Mouse (Mus musculus): ENCODE measurements at regions not wholly inside any gene's neighbourhood (a gene's known extent, or its start where the extent isn't known, plus 50 kb on each side); places are given as distances from the start of the nearest gene placed in this dataset.

GRCm38 (mm10) chr8:42197257-42197656 is 780.4 kb upstream of the Frg1 start:
- Histone ChIP-seq H3K36me3 (ENCODE audit: control insufficient read depth, insufficient read depth, low read length) (no peaks in the 10 kb centered on the region), H3K27me3 (replicated peaks; ENCODE audit: control insufficient read depth, insufficient read depth, low read length) (no peaks in the 10 kb centered on the region), H3K27ac (ENCODE audit: insufficient read depth, low read depth, low read length) (no peak overlapping the region), H3K4me1 (ENCODE audit: control insufficient read depth, insufficient read depth, low read length) (no peaks in the 10 kb centered on the region), H3K4me3 (ENCODE audit: insufficient read depth, low read depth, low read length) (no peak overlapping the region)
- TF ChIP-seq CTCF (conservative IDR thresholded peaks at IDR 0.05; ENCODE audit: insufficient read depth, insufficient read length, low read depth, low read length): no peak
- TF ChIP-seq POLR2A (IDR thresholded peaks at IDR 0.05; ENCODE audit: low read depth, low read length): no peak
- WGBS: 83% methylated on average over 5 of the region's 5 CpGs
- no peak for DNase-seq

GRCm38 (mm10) chr8:42193902-42194550 is 777.2 kb upstream of the Frg1 start:
- WGBS: 90% methylated on average over 1 of the region's 1 CpGs
- Histone ChIP-seq H3K4me1 (ENCODE audit: control insufficient read depth, insufficient read depth, low read length) (no peaks in the 10 kb centered on the region), H3K4me3 (ENCODE audit: insufficient read depth, low read depth, low read length) (no peak overlapping the region), H3K27me3 (replicated peaks; ENCODE audit: control insufficient read depth, insufficient read depth, low read length) (no peaks in the 10 kb centered on the region), H3K36me3 (ENCODE audit: control insufficient read depth, insufficient read depth, low read length) (no peaks in the 10 kb centered on the region), H3K27ac (ENCODE audit: insufficient read depth, low read depth, low read length) (no peak overlapping the region)
- TF ChIP-seq POLR2A (IDR thresholded peaks at IDR 0.05; ENCODE audit: low read depth, low read length) (no peak), CTCF (conservative IDR thresholded peaks at IDR 0.05; ENCODE audit: insufficient read depth, insufficient read length, low read depth, low read length) (no peak)
- no peak for DNase-seq

GRCm38 (mm10) chr8:42187083-42187482 is 770.2 kb upstream of the Frg1 start:
- no peak overlapping the region for H3K4me3 ChIP-seq (ENCODE audit: insufficient read depth, low read depth, low read length)
- H3K36me3 ChIP-seq (ENCODE audit: control insufficient read depth, insufficient read depth, low read length): no peaks in the 10 kb centered on the region
- no peak for TF ChIP-seq POLR2A (IDR thresholded peaks at IDR 0.05; ENCODE audit: low read depth, low read length)
- TF ChIP-seq CTCF (conservative IDR thresholded peaks at IDR 0.05; ENCODE audit: insufficient read depth, insufficient read length, low read depth, low read length): no peak
- WGBS: 84% methylated on average over 1 of the region's 1 CpGs
- H3K4me1 ChIP-seq (ENCODE audit: control insufficient read depth, insufficient read depth, low read length): no peaks in the 10 kb centered on the region
- no peak overlapping the region for H3K27ac ChIP-seq (ENCODE audit: insufficient read depth, low read depth, low read length)
- no peaks in the 10 kb centered on the region for H3K27me3 ChIP-seq (replicated peaks; ENCODE audit: control insufficient read depth, insufficient read depth, low read length)
- DNase-seq: no peak

- Histone ChIP-seq H3K4me3 (ENCODE audit: insufficient read depth, low read depth, low read length) (no peak overlapping the region), H3K36me3 (ENCODE audit: control insufficient read depth, insufficient read depth, low read length) (no peaks in the 10 kb centered on the region), H3K27ac (ENCODE audit: insufficient read depth, low read depth, low read length) (no peak overlapping the region), H3K27me3 (replicated peaks; ENCODE audit: control insufficient read depth, insufficient read depth, low read length) (no peaks in the 10 kb centered on the region), H3K4me1 (ENCODE audit: control insufficient read depth, insufficient read depth, low read length) (no peaks in the 10 kb centered on the region)
- no peak for TF ChIP-seq CTCF (conservative IDR thresholded peaks at IDR 0.05; ENCODE audit: insufficient read depth, insufficient read length, low read depth, low read length)
- DNase-seq: no peak
- 81% methylated on average over 4 of the region's 4 CpGs for WGBS
Measured at GRCm38 (mm10) chr8:42183288-42183878, 766.5 kb upstream of the Frg1 start.

GRCm38 (mm10) chr8:42162441-42162840 is 745.6 kb upstream of the Frg1 start:
- WGBS: 86% methylated on average over 2 of the region's 2 CpGs
- Histone ChIP-seq H3K27ac (ENCODE audit: insufficient read depth, low read depth, low read length) (no peak overlapping the region), H3K36me3 (ENCODE audit: control insufficient read depth, insufficient read depth, low read length) (no peaks in the 10 kb centered on the region), H3K27me3 (replicated peaks; ENCODE audit: control insufficient read depth, insufficient read depth, low read length) (no peaks in the 10 kb centered on the region), H3K4me3 (ENCODE audit: insufficient read depth, low read depth, low read length) (no peak overlapping the region), H3K4me1 (ENCODE audit: control insufficient read depth, insufficient read depth, low read length) (no peaks in the 10 kb centered on the region)
- DNase-seq: no peak
- no peak for TF ChIP-seq POLR2A (IDR thresholded peaks at IDR 0.05; ENCODE audit: low read depth, low read length)
- TF ChIP-seq CTCF (conservative IDR thresholded peaks at IDR 0.05; ENCODE audit: insufficient read depth, insufficient read length, low read depth, low read length): no peak

GRCm38 (mm10) chr8:42157006-42157405 is 740.1 kb upstream of the Frg1 start:
- TF ChIP-seq POLR2A (IDR thresholded peaks at IDR 0.05; ENCODE audit: low read depth, low read length) (no peak), CTCF (conservative IDR thresholded peaks at IDR 0.05; ENCODE audit: insufficient read depth, insufficient read length, low read depth, low read length) (no peak)
- H3K4me1 ChIP-seq (ENCODE audit: control insufficient read depth, insufficient read depth, low read length): no peaks in the 10 kb centered on the region
- WGBS: 43% methylated on average over 4 of the region's 4 CpGs
- H3K27ac ChIP-seq (ENCODE audit: insufficient read depth, low read depth, low read length): no peak overlapping the region
- no peaks in the 10 kb centered on the region for H3K27me3 ChIP-seq (replicated peaks; ENCODE audit: control insufficient read depth, insufficient read depth, low read length)
- H3K4me3 ChIP-seq (ENCODE audit: insufficient read depth, low read depth, low read length): no peak overlapping the region
- no peaks in the 10 kb centered on the region for H3K36me3 ChIP-seq (ENCODE audit: control insufficient read depth, insufficient read depth, low read length)
- no peak for DNase-seq

GRCm38 (mm10) chr8:42156588-42156987 is 739.7 kb upstream of the Frg1 start:
- 20% methylated on average over 1 of the region's 1 CpGs for WGBS
- no peak overlapping the region for H3K27ac ChIP-seq (ENCODE audit: insufficient read depth, low read depth, low read length)
- H3K27me3 ChIP-seq (replicated peaks; ENCODE audit: control insufficient read depth, insufficient read depth, low read length): no peaks in the 10 kb centered on the region
- no peak for DNase-seq
- H3K4me1 ChIP-seq (ENCODE audit: control insufficient read depth, insufficient read depth, low read length): no peaks in the 10 kb centered on the region
- no peak for TF ChIP-seq CTCF (conservative IDR thresholded peaks at IDR 0.05; ENCODE audit: insufficient read depth, insufficient read length, low read depth, low read length)
- no peak for TF ChIP-seq POLR2A (IDR thresholded peaks at IDR 0.05; ENCODE audit: low read depth, low read length)
- no peaks in the 10 kb centered on the region for H3K36me3 ChIP-seq (ENCODE audit: control insufficient read depth, insufficient read depth, low read length)
- no peak overlapping the region for H3K4me3 ChIP-seq (ENCODE audit: insufficient read depth, low read depth, low read length)

Measured in kidney, adult 2 months (tissue).